Mouse (Mus musculus): ENCODE data around the gene Dbx1.

- TF ChIP-seq CTCF (IDR thresholded peaks at IDR 0.05; ENCODE audit: control insufficient read depth, insufficient read depth, insufficient read length) (no peak), MAX (IDR thresholded peaks at IDR 0.05) (no peak), USF1 (IDR thresholded peaks at IDR 0.05; ENCODE audit: low read depth) (no peak), MYOD1 (IDR thresholded peaks at IDR 0.05; ENCODE audit: control insufficient read depth, insufficient read length, low read depth) (no peak)
Measured at GRCm38 (mm10) chr7:49635074-49635621, 1.5 kb downstream of the Dbx1 start.
